19 mouse cellular contexts compared by ENCODE assay signal in genomic region chr5:118365651-118366050, GRCm38 (mm10).
A peak's percentile ranks its signal among the peaks of the same experiment; 100 is the strongest.
DNase-seq lines count a peak whose midpoint lies in the region; ATAC-seq and TF ChIP-seq lines count a peak whose summit lies in the region.
"Had no signal": no experiment of that assay in that cellular context is flagged by ENCODE, and none has a peak within 500 bp of the region (broad histone marks: within the 10 kb centered on the region; RNA-seq: fewer than 3 reads in every experiment).

No protein-coding gene starts in this region.

- no peak overlapping the region for H3K9ac ChIP-seq in hindbrain, postnatal 0 days (replicated peaks; ENCODE audit: low read length)
- H3K9ac ChIP-seq in embryonic facial prominence, embryonic 11.5 days (replicated peaks; ENCODE audit: low read length), result no peak overlapping the region
- H3K9ac ChIP-seq: embryonic facial prominence, embryonic 13.5 days; hindbrain, embryonic 12.5 days; midbrain, embryonic 13.5 days had no signal

- H3K4me3 ChIP-seq in hindbrain, postnatal 0 days (ENCODE audit: low read length), result no peak overlapping the region
- no peak overlapping the region for H3K4me3 ChIP-seq in hindbrain, embryonic 10.5 days
- no peak overlapping the region for H3K4me3 ChIP-seq in embryonic facial prominence, embryonic 11.5 days (ENCODE audit: low read depth, low read length)
- H3K4me3 ChIP-seq: embryonic facial prominence, embryonic 13.5 days; hindbrain, embryonic 12.5 days; midbrain, embryonic 13.5 days had no signal

- peak; percentile 33 for TF ChIP-seq CTCF in hindbrain, postnatal 0 days (IDR thresholded peaks at IDR 0.05; ENCODE audit: low read depth)

- H3K4me1 ChIP-seq in hindbrain, postnatal 0 days (ENCODE audit: insufficient read depth, low read length), result no peaks in the 10 kb centered on the region
- H3K4me1 ChIP-seq in hindbrain, embryonic 10.5 days (replicated peaks), result peaks cover 12% of the 10 kb centered on the region; the same call in 1 of the 2 replicates
- no peaks in the 10 kb centered on the region for H3K4me1 ChIP-seq in embryonic facial prominence, embryonic 11.5 days (ENCODE audit: control insufficient read depth, insufficient read depth, low read length)
- H3K4me1 ChIP-seq: midbrain, embryonic 13.5 days had no signal

- no peaks in the 10 kb centered on the region for H3K36me3 ChIP-seq in hindbrain, postnatal 0 days (ENCODE audit: insufficient read depth, low read length)
- H3K36me3 ChIP-seq in hindbrain, embryonic 10.5 days, result no peaks in the 10 kb centered on the region
- no peaks in the 10 kb centered on the region for H3K36me3 ChIP-seq in embryonic facial prominence, embryonic 11.5 days (replicated peaks; ENCODE audit: control insufficient read depth, insufficient read depth, low read depth, low read length)
- H3K36me3 ChIP-seq: embryonic facial prominence, embryonic 13.5 days; G1E; hindbrain, embryonic 12.5 days; midbrain, embryonic 13.5 days had no signal

- no peak overlapping the region for H3K27ac ChIP-seq in hindbrain, postnatal 0 days
- H3K27ac ChIP-seq in hindbrain, embryonic 10.5 days, result no peak overlapping the region
- no peak overlapping the region for H3K27ac ChIP-seq in embryonic facial prominence, embryonic 11.5 days (replicated peaks; ENCODE audit: low read depth, low read length)
- H3K27ac ChIP-seq: embryonic facial prominence, embryonic 13.5 days; hindbrain, embryonic 12.5 days; midbrain, embryonic 13.5 days had no signal

- no peak for ATAC-seq in CD4-positive, CD25-positive, alpha-beta regulatory T cell, adult 4 months
- no peak for ATAC-seq in hindbrain, postnatal 0 days
- ATAC-seq in embryonic facial prominence, embryonic 11.5 days (replicated peaks; ENCODE audit: insufficient number of reproducible peaks, low FRiP score, low TSS enrichment, low read depth), result no peak
- no peak for ATAC-seq in megakaryocyte, adult 5-6 weeks (ENCODE audit: poor library complexity, severe bottlenecking)
- ATAC-seq: intestine, embryonic 16.5 days; midbrain, embryonic 13.5 days had no signal

- DNase-seq in CD4-positive, CD25-positive, alpha-beta regulatory T cell, adult 2 months (ENCODE audit: low read depth, low spot score), result peak; percentile 17
- DNase-seq in hindbrain, postnatal 0 days (ENCODE audit: low spot score), result no peak
- no peak for DNase-seq in hindbrain, embryonic 10.5 days (ENCODE audit: low spot score)
- peak; percentile 30 for DNase-seq in lung, postnatal 36 days
- DNase-seq in lung, postnatal 4 days, result no peak
- peak; percentile 55 for DNase-seq in embryonic facial prominence, embryonic 11.5 days (ENCODE audit: low spot score)
- DNase-seq: cerebellum, adult 9-11 months; heart, adult 11 months; kidney, postnatal 25 days; liver; lung, postnatal 10 days; thymus, adult 2 months had no signal

- H3K4me2 ChIP-seq in hindbrain, postnatal 0 days (ENCODE audit: low read depth, low read length), result no peak overlapping the region
- no peak overlapping the region for H3K4me2 ChIP-seq in embryonic facial prominence, embryonic 11.5 days (ENCODE audit: low read depth, low read length)
- H3K4me2 ChIP-seq: embryonic facial prominence, embryonic 13.5 days; hindbrain, embryonic 12.5 days; midbrain, embryonic 13.5 days had no signal

- no peaks in the 10 kb centered on the region for H3K27me3 ChIP-seq in hindbrain, postnatal 0 days (ENCODE audit: insufficient read depth, low read length)
- peaks cover 17% of the 10 kb centered on the region; the same call in 1 of the 2 replicates for H3K27me3 ChIP-seq in hindbrain, embryonic 10.5 days (ENCODE audit: insufficient read depth, poor library complexity, severe bottlenecking)
- no peaks in the 10 kb centered on the region; the same call in 1 of the 2 replicates for H3K27me3 ChIP-seq in embryonic facial prominence, embryonic 11.5 days (ENCODE audit: control insufficient read depth, insufficient read depth, low read length)
- H3K27me3 ChIP-seq: embryonic facial prominence, embryonic 13.5 days; hindbrain, embryonic 12.5 days had no signal

- WGBS in hindbrain, postnatal 0 days, result 33% methylated on average over 5 of the region's 5 CpGs
- 31% methylated on average over 5 of the region's 5 CpGs for WGBS in hindbrain, embryonic 10.5 days
- 26% methylated on average over 5 of the region's 5 CpGs for WGBS in embryonic facial prominence, embryonic 11.5 days

- no peaks in the 10 kb centered on the region for H3K9me3 ChIP-seq in hindbrain, postnatal 0 days (ENCODE audit: low read length)
- H3K9me3 ChIP-seq in hindbrain, embryonic 10.5 days, result no peaks in the 10 kb centered on the region
- no peaks in the 10 kb centered on the region for H3K9me3 ChIP-seq in embryonic facial prominence, embryonic 11.5 days (replicated peaks; ENCODE audit: control insufficient read depth, low read length)
- H3K9me3 ChIP-seq: embryonic facial prominence, embryonic 13.5 days; G1E; hindbrain, embryonic 12.5 days; midbrain, embryonic 13.5 days had no signal

Comparison
In these comparisons a context has a peak if more than half of its experiments do, and no peak if none do; other contexts are left out.
1. DNase-seq: peak in CD4-positive, CD25-positive, alpha-beta regulatory T cell, adult 2 months (single experiment), lung, postnatal 36 days (single experiment) and embryonic facial prominence, embryonic 11.5 days (single experiment); none in hindbrain, postnatal 0 days (single experiment), hindbrain, embryonic 10.5 days (single experiment) and lung, postnatal 4 days (0 of 2).